Mouse (Mus musculus) stomach, postnatal 0 days (tissue): ENCODE measurements around the gene Psat1. TPM values are rescaled to one million over a fixed set of nuclear protein-coding genes. Genes with fewer than 3 reads are reported as not detected.

Experiments
- ATAC-seq: fragments of 200-750 bp; cut with Nextera tagmentation; 2 replicates; pipeline ENCODE4 v1.8.0; 2017; ENCODE audit not compliant: low FRiP score, low TSS enrichment
- DNase-seq: peaks from one replicate; pipeline ENCODE4 v3.0.0-alpha.2; 2016; ENCODE audit warnings: low spot score
- H3K27ac ChIP-seq: fragments of 300-500 bp; sonication (generic); replicated peaks from 2 replicates; pipeline ENCODE4 v1.5.1; 2014; ENCODE audit warnings: mild to moderate bottlenecking, control low read depth
- H3K27me3 ChIP-seq: fragments of 300-500 bp; sonication (generic); 2 replicates; pipeline ENCODE4 v1.6.1; 2014; ENCODE audit warnings: low read length; ENCODE audit not compliant: control insufficient read depth, insufficient read depth
- H3K36me3 ChIP-seq: fragments of 300-500 bp; sonication (generic); 2 replicates; pipeline ENCODE4 v1.6.1; 2014; ENCODE audit warnings: low read length, mixed read lengths; ENCODE audit not compliant: control insufficient read depth, insufficient read depth
- H3K4me1 ChIP-seq: fragments of 300-500 bp; sonication (generic); replicated peaks from 2 replicates; pipeline ENCODE4 v1.6.1; 2014; ENCODE audit warnings: antibody characterized with exemption; ENCODE audit not compliant: control insufficient read depth, insufficient read depth
- H3K4me2 ChIP-seq: fragments of 300-500 bp; sonication (generic); replicated peaks from 2 replicates; pipeline ENCODE4 v1.6.1; 2014; ENCODE audit warnings: low read depth, mild to moderate bottlenecking, control low read depth, moderate library complexity
- H3K4me3 ChIP-seq: fragments of 300-500 bp; sonication (generic); 2 replicates; pipeline ENCODE4 v1.5.1; 2014; ENCODE audit warnings: low read depth, low read length, control low read depth
- H3K9ac ChIP-seq: fragments of 300-500 bp; sonication (generic); 2 replicates; pipeline ENCODE4 v1.6.1; 2014; ENCODE audit warnings: mild to moderate bottlenecking, low read length, control low read depth, mixed read lengths
- H3K9me3 ChIP-seq: fragments of 300-500 bp; sonication (generic); 2 replicates; pipeline ENCODE4 v1.6.1; 2016; ENCODE audit warnings: low read length; ENCODE audit not compliant: control insufficient read depth
- CTCF ChIP-seq: IDR thresholded peaks from 2 replicates; pipeline ENCODE4 v1.5.1; 2016; ENCODE audit warnings: antibody characterized with exemption, low read depth, mild to moderate bottlenecking, moderate library complexity
- EP300 ChIP-seq: optimal IDR thresholded peaks from 2 replicates; pipeline ENCODE3; 2016; ENCODE audit warnings: antibody characterized with exemption
- WGBS: fragments of 180-500 bp; shearing (Covaris S2); extraction: QIAGEN DNeasy Blood & Tissue Kit; methylation state at CpG from one replicate; pipeline ENCODE4 v1.1.7; 2014; 5-methylcytosine and 5-hydroxymethylcytosine counted together
- polyA plus RNA-seq: library from polyadenylated mRNA; unstranded; fragments of >200 nt; fragmentation: Nextera tagmentation; extraction: Ambion mirVana; gene quantifications from 2 replicates; pipeline ENCODE4 v1.2.1, GENCODE M21; 2015

Gene Psat1
- polyA plus RNA-seq, 1 experiment from 2014 or later = 67.9 TPM

GRCm38 (mm10) chr19:15982926-15983738, 36.0 kb upstream of the Psat1 start:
- Histone ChIP-seq H3K4me1 (no peaks in the 10 kb centered on the region), H3K27ac (no peak overlapping the region), H3K4me3 (no peak overlapping the region), H3K36me3 (peaks cover 2% of the 10 kb centered on the region; the same call in 1 of the 2 replicates), H3K9me3 (no peaks in the 10 kb centered on the region), H3K4me2 (no peak overlapping the region), H3K9ac (no peak overlapping the region), H3K27me3 (no peaks in the 10 kb centered on the region)
- DNase-seq = no peak
- WGBS = 57% methylated on average over 10 of the region's 10 CpGs
- no peak for TF ChIP-seq EP300
- TF ChIP-seq CTCF = no peak
- ATAC-seq = no peak

GRCm38 (mm10) chr19:15981861-15982260, 34.7 kb upstream of the Psat1 start:
- no peaks in the 10 kb centered on the region for H3K4me1 ChIP-seq
- no peak overlapping the region for H3K9ac ChIP-seq
- no peak overlapping the region for H3K27ac ChIP-seq
- no peak overlapping the region for H3K4me2 ChIP-seq
- WGBS = 34% methylated on average over 4 of the region's 4 CpGs
- TF ChIP-seq CTCF = peak; percentile 90
- TF ChIP-seq EP300 = no peak
- ATAC-seq (peak; percentile 51; the same call in 1 of the 2 replicates), DNase-seq (peak; percentile 76)
- no peaks in the 10 kb centered on the region for H3K9me3 ChIP-seq
- peaks cover 5% of the 10 kb centered on the region; the same call in 1 of the 2 replicates for H3K36me3 ChIP-seq
- no peak overlapping the region for H3K4me3 ChIP-seq
- no peaks in the 10 kb centered on the region for H3K27me3 ChIP-seq

- Histone ChIP-seq H3K27ac (no peak overlapping the region), H3K9me3 (no peaks in the 10 kb centered on the region), H3K4me3 (no peak overlapping the region), H3K36me3 (0 out of 2 replicates have a peak, but pooled peaks cover 3% of the 10 kb centered on the region), H3K9ac (no peak overlapping the region), H3K27me3 (no peaks in the 10 kb centered on the region), H3K4me2 (no peak overlapping the region), H3K4me1 (no peaks in the 10 kb centered on the region)
- no peak for TF ChIP-seq CTCF
- no peak for TF ChIP-seq EP300
- ATAC-seq (peak; percentile 18; the same call in 1 of the 2 replicates), DNase-seq (no peak)
- 69% methylated on average over 4 of the region's 4 CpGs for WGBS
Observed at GRCm38 (mm10) chr19:15973365-15973764, 26.2 kb upstream of the Psat1 start.

- Histone ChIP-seq H3K27ac (no peak overlapping the region), H3K4me3 (no peak overlapping the region), H3K9me3 (no peaks in the 10 kb centered on the region), H3K9ac (no peak overlapping the region), H3K27me3 (no peaks in the 10 kb centered on the region), H3K36me3 (no peaks in the 10 kb centered on the region), H3K4me1 (no peaks in the 10 kb centered on the region), H3K4me2 (no peak overlapping the region)
- WGBS = 57% methylated on average over 3 of the region's 3 CpGs
- DNase-seq (no peak), ATAC-seq (peak; percentile 81)
- TF ChIP-seq CTCF (peak; percentile 92), EP300 (no peak)
Observed at GRCm38 (mm10) chr19:15965082-15965481, 17.9 kb upstream of the Psat1 start.

- ATAC-seq = no peak
- TF ChIP-seq EP300 (no peak), CTCF (no peak)
Observed at GRCm38 (mm10) chr19:15964533-15964932, 17.4 kb upstream of the Psat1 start.

GRCm38 (mm10) chr19:15963011-15963695, 16.0 kb upstream of the Psat1 start:
- no peaks in the 10 kb centered on the region for H3K27me3 ChIP-seq
- H3K4me2 ChIP-seq = no peak overlapping the region
- no peak overlapping the region for H3K4me3 ChIP-seq
- no peaks in the 10 kb centered on the region for H3K36me3 ChIP-seq
- no peak overlapping the region for H3K27ac ChIP-seq
- no peaks in the 10 kb centered on the region for H3K9me3 ChIP-seq
- TF ChIP-seq CTCF (peak; percentile 24; the same call in 1 of the 2 replicates), EP300 (no peak)
- H3K9ac ChIP-seq = no peak overlapping the region
- DNase-seq (no peak), ATAC-seq (no peak)
- 81% methylated on average over 17 of the region's 17 CpGs for WGBS
- no peaks in the 10 kb centered on the region for H3K4me1 ChIP-seq

More at GRCm38 (mm10) chr19:15964533-15964932, 17.4 kb upstream of the Psat1 start:
- no peaks in the 10 kb centered on the region for H3K4me1 ChIP-seq
- DNase-seq = no peak
- 89% methylated on average over 7 of the region's 7 CpGs for WGBS
- no peaks in the 10 kb centered on the region for H3K9me3 ChIP-seq
- H3K36me3 ChIP-seq = no peaks in the 10 kb centered on the region
- no peaks in the 10 kb centered on the region for H3K27me3 ChIP-seq
- H3K9ac ChIP-seq = no peak overlapping the region
- H3K4me3 ChIP-seq = no peak overlapping the region
- no peak overlapping the region for H3K27ac ChIP-seq
- no peak overlapping the region for H3K4me2 ChIP-seq
